Mouse (Mus musculus) liver, embryonic 12.5 days (tissue): ENCODE data around the gene Rrp12. TPM values are rescaled to one million over a fixed set of nuclear protein-coding genes. Genes with fewer than 3 reads are reported as not detected.

ENCODE experiments used
- ATAC-seq: fragments of 200-750 bp; cut with Nextera tagmentation; 2 replicates; pipeline ENCODE4 v1.8.0; 2017; ENCODE audit warnings: moderate number of reproducible peaks, mild to moderate bottlenecking, moderate library complexity
- H3K27ac ChIP-seq: fragments of 300-500 bp; sonication (generic); 2 replicates; pipeline ENCODE4 v1.5.1; 2016; ENCODE audit warnings: mild to moderate bottlenecking
- H3K27me3 ChIP-seq: fragments of 300-500 bp; sonication (generic); replicated peaks from 2 replicates; pipeline ENCODE4 v1.6.1; 2016; ENCODE audit warnings: mild to moderate bottlenecking, moderate library complexity
- H3K36me3 ChIP-seq: fragments of 300-500 bp; sonication (generic); 2 replicates; pipeline ENCODE4 v1.6.1; 2016; ENCODE audit warnings: mild to moderate bottlenecking, moderate library complexity
- H3K4me1 ChIP-seq: fragments of 300-500 bp; sonication (generic); 2 replicates; pipeline ENCODE4 v1.6.1; 2016
- H3K4me2 ChIP-seq: fragments of 300-500 bp; sonication (generic); 2 replicates; pipeline ENCODE4 v1.6.1; 2016; ENCODE audit warnings: mild to moderate bottlenecking, moderate library complexity
- H3K4me3 ChIP-seq: fragments of 300-500 bp; sonication (generic); 2 replicates; pipeline ENCODE4 v1.5.1; 2016; ENCODE audit warnings: mild to moderate bottlenecking, moderate library complexity
- H3K9ac ChIP-seq: fragments of 300-500 bp; sonication (generic); 2 replicates; pipeline ENCODE4 v1.6.1; 2016; ENCODE audit warnings: mild to moderate bottlenecking, moderate library complexity
- H3K9me3 ChIP-seq: fragments of 300-500 bp; sonication (generic); replicated peaks from 2 replicates; pipeline ENCODE4 v1.6.1; 2016; ENCODE audit warnings: mild to moderate bottlenecking, moderate library complexity
- WGBS: fragments of 180-500 bp; shearing (Covaris S2); methylation state at CpG from one replicate; pipeline ENCODE4 v1.1.7; 2016; ENCODE audit not compliant: insufficient replicate concordance; 5-methylcytosine and 5-hydroxymethylcytosine counted together
- polyA plus RNA-seq: library from polyadenylated mRNA; unstranded; fragments of >200 nt; fragmentation: Nextera tagmentation; extraction: Ambion mirVana; gene quantifications from 2 replicates; pipeline ENCODE4 v1.2.1, GENCODE M21; 2016

The Rrp12 gene
- polyA plus RNA-seq, 1 experiment from 2014 or later, result 26.7 TPM

GRCm38 (mm10) chr19:41816915-41817314, 79.1 kb downstream of the Rrp12 start:
- ATAC-seq, result no peak
- no peak overlapping the region for H3K27ac ChIP-seq
- WGBS, result 61% methylated on average over 5 of the region's 5 CpGs
- H3K4me3 ChIP-seq, result no peak overlapping the region
- H3K4me1 ChIP-seq, result peaks cover 38% of the 10 kb centered on the region
- no peak overlapping the region for H3K9ac ChIP-seq
- no peaks in the 10 kb centered on the region for H3K9me3 ChIP-seq
- H3K27me3 ChIP-seq, result no peaks in the 10 kb centered on the region
- H3K36me3 ChIP-seq, result no peaks in the 10 kb centered on the region
- H3K4me2 ChIP-seq, result no peak overlapping the region

GRCm38 (mm10) chr19:41816410-41816809, 79.6 kb downstream of the Rrp12 start:
- 64% methylated on average over 5 of the region's 5 CpGs for WGBS
- Histone ChIP-seq H3K4me3 (no peak overlapping the region), H3K4me2 (no peak overlapping the region), H3K9me3 (no peaks in the 10 kb centered on the region), H3K27ac (no peak overlapping the region), H3K36me3 (no peaks in the 10 kb centered on the region), H3K27me3 (no peaks in the 10 kb centered on the region), H3K9ac (no peak overlapping the region), H3K4me1 (peaks cover 35% of the 10 kb centered on the region)
- no peak for ATAC-seq

DNA sequence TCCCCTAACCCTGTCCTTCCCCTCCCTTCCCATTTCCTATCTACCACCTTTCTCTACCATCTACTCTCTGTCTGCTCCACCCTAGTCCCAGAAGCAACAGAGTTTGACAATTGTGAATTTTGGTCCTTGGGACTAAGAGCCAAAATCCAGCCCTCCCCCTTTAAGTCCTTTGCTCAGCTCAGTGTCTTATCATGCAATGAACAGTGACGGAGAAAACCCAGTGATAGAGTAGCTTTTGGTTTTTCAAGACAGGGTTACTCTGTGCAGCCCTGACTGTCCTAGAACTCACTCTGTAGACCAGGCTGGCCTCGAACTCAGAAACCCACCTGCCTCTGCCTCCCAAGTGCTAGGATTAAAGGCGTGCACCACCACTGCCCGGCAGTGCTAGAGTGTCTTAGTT, 82.6 kb downstream of the Rrp12 start:
- H3K27ac ChIP-seq, result peak overlapping the region; percentile 42; the same call in 1 of the 2 replicates
- no peak overlapping the region for H3K9ac ChIP-seq
- WGBS, result 59% methylated on average over 4 of the region's 4 CpGs
- no peak overlapping the region for H3K4me2 ChIP-seq
- no peaks in the 10 kb centered on the region for H3K36me3 ChIP-seq
- peaks cover 47% of the 10 kb centered on the region for H3K4me1 ChIP-seq
- H3K9me3 ChIP-seq, result no peaks in the 10 kb centered on the region
- ATAC-seq, result peak; percentile 77
- no peak overlapping the region for H3K4me3 ChIP-seq
- H3K27me3 ChIP-seq, result no peaks in the 10 kb centered on the region

Other genes with a start within 250 kb of the Rrp12 start
- 0.07 and 0.10 TPM in 2 replicates for gene Slit1, start 152.5 kb downstream of the Rrp12 start, polyA plus RNA-seq
- 37.6 and 40.7 TPM in 2 replicates for gene Arhgap19, start 94.1 kb downstream of the Rrp12 start, polyA plus RNA-seq
- 16.5 and 17.2 TPM in 2 replicates for gene Frat1, start 66.2 kb downstream of the Rrp12 start, polyA plus RNA-seq
- gene Frat2, start 48.0 kb downstream of the Rrp12 start, polyA plus RNA-seq, result 12.0 and 14.0 TPM in 2 replicates
- 355 and 377 TPM in 2 replicates for gene Pgam1, start 15.8 kb upstream of the Rrp12 start, polyA plus RNA-seq
- 72.7 and 75.0 TPM in 2 replicates for gene Exosc1, start 37.2 kb upstream of the Rrp12 start, polyA plus RNA-seq
- gene Zdhhc16, start 37.3 kb upstream of the Rrp12 start, polyA plus RNA-seq, result 47.3 and 48.1 TPM in 2 replicates
- 18.3 and 20.9 TPM in 2 replicates for gene Mms19, start 85.0 kb upstream of the Rrp12 start, polyA plus RNA-seq
- gene Ubtd1, start 85.6 kb upstream of the Rrp12 start, polyA plus RNA-seq, result 5.6 and 5.7 TPM in 2 replicates
- gene Ankrd2, start 139.8 kb upstream of the Rrp12 start, polyA plus RNA-seq, result 0.11 and 0.20 TPM in 2 replicates
- gene Hoga1, start 149.4 kb upstream of the Rrp12 start, polyA plus RNA-seq, result 11.6 and 11.9 TPM in 2 replicates
- 0.08 TPM in 1 of 2 replicates, not detected in the other for gene 4933411K16Rik, start 156.1 kb upstream of the Rrp12 start, polyA plus RNA-seq
- 4.4 and 4.6 TPM in 2 replicates for gene Morn4, start 190.2 kb upstream of the Rrp12 start, polyA plus RNA-seq
- gene Pi4k2a, start 194.3 kb upstream of the Rrp12 start, polyA plus RNA-seq, result 17.3 and 18.7 TPM in 2 replicates
- gene Avpi1, start 232.9 kb upstream of the Rrp12 start, polyA plus RNA-seq, result 14.7 and 14.9 TPM in 2 replicates